Mouse (Mus musculus): Measurements from ENCODE around the gene Dlec1. TPM values are rescaled to one million over a fixed set of nuclear protein-coding genes. Genes with fewer than 3 reads are reported as not detected.

Gene Dlec1
- polyA plus RNA-seq, 1 experiment from 2014 or later, result 0.05 TPM

GRCm38 (mm10) chr9:119107566-119107965 is 5.3 kb downstream of the Dlec1 start:
- TF ChIP-seq EP300 (IDR thresholded peaks at IDR 0.05; ENCODE audit: low read depth) (no peak), CTCF (IDR thresholded peaks at IDR 0.05; ENCODE audit: low read depth) (peak; percentile 65)
- H3K4me2 ChIP-seq (ENCODE audit: low read depth, low read length), result no peak overlapping the region
- H3K27ac ChIP-seq (ENCODE audit: low read depth), result no peak overlapping the region
- H3K9me3 ChIP-seq (ENCODE audit: low read length), result no peaks in the 10 kb centered on the region
- ATAC-seq, result peak; percentile 31; the same call in 1 of the 2 replicates
- H3K4me3 ChIP-seq (ENCODE audit: low read depth, low read length), result no peak overlapping the region
- 80% methylated on average over 4 of the region's 4 CpGs for WGBS (ENCODE audit: insufficient replicate concordance)
- DNase-seq, result peak; percentile 44
- H3K27me3 ChIP-seq (ENCODE audit: insufficient read depth, low read length), result 0 out of 2 replicates have a peak, but pooled peaks cover 4% of the 10 kb centered on the region
- H3K36me3 ChIP-seq (replicated peaks; ENCODE audit: insufficient read depth, low read length), result no peaks in the 10 kb centered on the region
- no peak overlapping the region for H3K9ac ChIP-seq (replicated peaks)
- H3K4me1 ChIP-seq (ENCODE audit: insufficient read depth), result peaks cover 8% of the 10 kb centered on the region; the same call in 1 of the 2 replicates

DNA sequence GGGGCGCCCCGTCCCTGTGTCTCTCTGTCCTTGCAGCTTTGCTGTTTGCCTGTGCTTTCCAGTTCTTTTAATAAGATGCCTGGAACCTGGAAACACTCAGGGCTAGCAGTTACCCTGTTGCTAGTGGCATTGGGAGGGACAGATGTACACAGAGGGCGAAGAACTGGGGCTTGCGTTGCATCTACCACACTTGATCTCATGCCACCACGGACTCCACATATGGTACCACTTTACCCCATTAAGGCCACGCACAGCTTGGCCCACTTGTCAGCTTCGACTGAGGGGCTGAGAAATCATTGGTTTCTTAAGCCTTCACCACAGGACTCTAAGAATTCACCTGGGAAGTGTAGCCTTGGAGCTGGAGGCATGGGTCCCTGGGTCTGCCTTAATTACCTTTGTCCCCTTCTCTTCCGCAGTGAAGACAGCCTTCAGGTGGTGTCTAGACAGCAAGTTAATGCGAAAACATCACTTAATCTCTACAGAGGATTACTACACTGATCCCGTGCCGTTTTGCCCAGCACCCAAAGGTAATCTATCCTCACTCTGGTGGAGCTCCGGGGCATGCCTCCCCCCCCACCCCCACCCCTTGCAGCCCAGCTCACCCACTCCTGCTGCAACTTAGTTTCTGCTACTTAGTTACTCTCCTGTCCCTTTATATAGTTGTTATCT is 7.5 kb downstream of the Dlec1 start:
- Histone ChIP-seq H3K27ac (ENCODE audit: low read depth) (no peak overlapping the region), H3K9ac (replicated peaks) (no peak overlapping the region), H3K4me1 (ENCODE audit: insufficient read depth) (0 out of 2 replicates have a peak, but pooled peaks cover 3% of the 10 kb centered on the region), H3K4me3 (ENCODE audit: low read depth, low read length) (no peak overlapping the region), H3K27me3 (ENCODE audit: insufficient read depth, low read length) (no peaks in the 10 kb centered on the region), H3K36me3 (replicated peaks; ENCODE audit: insufficient read depth, low read length) (no peaks in the 10 kb centered on the region), H3K4me2 (ENCODE audit: low read depth, low read length) (no peak overlapping the region), H3K9me3 (ENCODE audit: low read length) (no peaks in the 10 kb centered on the region)
- DNase-seq (no peak), ATAC-seq (no peak)
- TF ChIP-seq EP300 (IDR thresholded peaks at IDR 0.05; ENCODE audit: low read depth), result no peak
- TF ChIP-seq CTCF (IDR thresholded peaks at IDR 0.05; ENCODE audit: low read depth), result no peak
- 68% methylated on average over 12 of the region's 12 CpGs for WGBS (ENCODE audit: insufficient replicate concordance)

- no peak overlapping the region for H3K27ac ChIP-seq (ENCODE audit: low read depth)
- ATAC-seq (no peak; the same call in 1 of the 2 replicates), DNase-seq (no peak)
- H3K9ac ChIP-seq (replicated peaks), result no peak overlapping the region
- H3K9me3 ChIP-seq (ENCODE audit: low read length), result no peaks in the 10 kb centered on the region
- TF ChIP-seq CTCF (IDR thresholded peaks at IDR 0.05; ENCODE audit: low read depth) (no peak), EP300 (IDR thresholded peaks at IDR 0.05; ENCODE audit: low read depth) (no peak)
- 0 out of 2 replicates have a peak, but pooled peaks cover 3% of the 10 kb centered on the region for H3K4me1 ChIP-seq (ENCODE audit: insufficient read depth)
- H3K36me3 ChIP-seq (replicated peaks; ENCODE audit: insufficient read depth, low read length), result no peaks in the 10 kb centered on the region
- no peaks in the 10 kb centered on the region for H3K27me3 ChIP-seq (ENCODE audit: insufficient read depth, low read length)
- 65% methylated on average over 3 of the region's 3 CpGs for WGBS (ENCODE audit: insufficient replicate concordance)
- no peak overlapping the region for H3K4me3 ChIP-seq (ENCODE audit: low read depth, low read length)
- no peak overlapping the region for H3K4me2 ChIP-seq (ENCODE audit: low read depth, low read length)
Observed at GRCm38 (mm10) chr9:119110640-119111039, 8.4 kb downstream of the Dlec1 start.

DNA sequence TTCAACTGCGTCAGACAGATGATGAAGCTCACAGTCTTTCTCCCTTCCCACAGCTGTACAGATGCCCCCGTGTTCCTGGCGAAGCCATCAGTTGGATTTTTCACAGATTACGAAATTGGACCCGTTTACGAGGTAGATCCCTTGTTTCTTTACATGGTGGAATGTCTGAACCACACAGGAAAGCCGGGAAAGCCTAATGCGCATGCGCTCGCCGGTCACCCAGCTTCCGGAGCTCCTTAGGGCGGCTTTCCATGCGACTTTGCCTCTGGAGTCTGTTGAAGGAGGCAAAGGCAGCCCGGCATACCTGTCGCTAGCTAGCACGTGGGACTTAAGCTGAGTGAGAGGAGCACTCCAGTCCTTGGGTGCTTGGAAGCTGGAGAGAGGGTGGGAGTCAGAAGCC is 12.6 kb downstream of the Dlec1 start:
- H3K4me2 ChIP-seq (ENCODE audit: low read depth, low read length), result no peak overlapping the region
- no peak for DNase-seq
- H3K9ac ChIP-seq (replicated peaks), result no peak overlapping the region
- H3K4me3 ChIP-seq (ENCODE audit: low read depth, low read length), result no peak overlapping the region
- TF ChIP-seq EP300 (IDR thresholded peaks at IDR 0.05; ENCODE audit: low read depth) (no peak), CTCF (IDR thresholded peaks at IDR 0.05; ENCODE audit: low read depth) (no peak)
- no peak for ATAC-seq
- no peaks in the 10 kb centered on the region for H3K27me3 ChIP-seq (ENCODE audit: insufficient read depth, low read length)
- 0 out of 2 replicates have a peak, but pooled peaks cover 3% of the 10 kb centered on the region for H3K4me1 ChIP-seq (ENCODE audit: insufficient read depth)
- H3K27ac ChIP-seq (ENCODE audit: low read depth), result no peak overlapping the region
- 83% methylated on average over 17 of the region's 17 CpGs for WGBS (ENCODE audit: insufficient replicate concordance)
- H3K36me3 ChIP-seq (replicated peaks; ENCODE audit: insufficient read depth, low read length), result no peaks in the 10 kb centered on the region
- no peaks in the 10 kb centered on the region for H3K9me3 ChIP-seq (ENCODE audit: low read length)

- no peak overlapping the region for H3K4me2 ChIP-seq (ENCODE audit: low read depth, low read length)
- H3K9me3 ChIP-seq (ENCODE audit: low read length), result no peaks in the 10 kb centered on the region
- 76% methylated on average over 19 of the region's 19 CpGs for WGBS (ENCODE audit: insufficient replicate concordance)
- ATAC-seq (no peak), DNase-seq (no peak)
- no peaks in the 10 kb centered on the region for H3K4me1 ChIP-seq (ENCODE audit: insufficient read depth)
- H3K9ac ChIP-seq (replicated peaks), result no peak overlapping the region
- TF ChIP-seq EP300 (IDR thresholded peaks at IDR 0.05; ENCODE audit: low read depth), result no peak
- TF ChIP-seq CTCF (IDR thresholded peaks at IDR 0.05; ENCODE audit: low read depth), result no peak
- no peak overlapping the region for H3K27ac ChIP-seq (ENCODE audit: low read depth)
- no peak overlapping the region for H3K4me3 ChIP-seq (ENCODE audit: low read depth, low read length)
- H3K27me3 ChIP-seq (ENCODE audit: insufficient read depth, low read length), result no peaks in the 10 kb centered on the region
- no peaks in the 10 kb centered on the region for H3K36me3 ChIP-seq (replicated peaks; ENCODE audit: insufficient read depth, low read length)
Observed at GRCm38 (mm10) chr9:119119409-119120167, 17.3 kb downstream of the Dlec1 start.

- 47% methylated on average over 3 of the region's 3 CpGs for WGBS (ENCODE audit: insufficient replicate concordance)
- Histone ChIP-seq H3K9ac (replicated peaks) (no peak overlapping the region), H3K4me2 (ENCODE audit: low read depth, low read length) (no peak overlapping the region), H3K4me3 (ENCODE audit: low read depth, low read length) (no peak overlapping the region), H3K27ac (ENCODE audit: low read depth) (no peak overlapping the region), H3K4me1 (ENCODE audit: insufficient read depth) (no peaks in the 10 kb centered on the region), H3K36me3 (replicated peaks; ENCODE audit: insufficient read depth, low read length) (no peaks in the 10 kb centered on the region), H3K27me3 (ENCODE audit: insufficient read depth, low read length) (no peaks in the 10 kb centered on the region), H3K9me3 (ENCODE audit: low read length) (no peaks in the 10 kb centered on the region)
- no peak for TF ChIP-seq CTCF (IDR thresholded peaks at IDR 0.05; ENCODE audit: low read depth)
- no peak for TF ChIP-seq EP300 (IDR thresholded peaks at IDR 0.05; ENCODE audit: low read depth)
- no peak for DNase-seq
- ATAC-seq, result no peak
Observed at GRCm38 (mm10) chr9:119120168-119120560, 17.9 kb downstream of the Dlec1 start.
